Mouse (Mus musculus) E14TG2a.4 (cell line): ENCODE measurements at regions not wholly inside any gene's neighbourhood (a gene's known extent, or its start where the extent isn't known, plus 50 kb on each side); places are given as distances from the start of the nearest gene placed in this dataset.

ENCODE experiments used
- H3K27me3 ChIP-seq: 2 replicates; pipeline ENCODE4 v1.6.1; 2014; ENCODE audit warnings: low read length, control low read depth; ENCODE audit not compliant: insufficient read depth
- H3K36me3 ChIP-seq: 2 replicates; pipeline ENCODE4 v1.6.1; 2014; ENCODE audit warnings: low read length, control low read depth; ENCODE audit not compliant: insufficient read depth
- H3K4me1 ChIP-seq: replicated peaks from 2 replicates; pipeline ENCODE4 v1.6.1; 2014; ENCODE audit warnings: low read depth, low read length, control low read depth
- H3K4me3 ChIP-seq: replicated peaks from 2 replicates; pipeline ENCODE4 v1.5.1; 2014; ENCODE audit warnings: mild to moderate bottlenecking, low read length
- H3K9me3 ChIP-seq: 2 replicates; pipeline ENCODE4 v1.6.1; 2014; ENCODE audit warnings: low read length, control low read depth
- CTCF ChIP-seq: conservative IDR thresholded peaks from 2 replicates; pipeline ENCODE4 v1.5.1; 2014; ENCODE audit warnings: low read length
- NANOG ChIP-seq: IDR thresholded peaks from 2 replicates; pipeline ENCODE4 v1.6.1; 2014; ENCODE audit warnings: borderline replicate concordance, low read length, mixed read lengths
- POU5F1 ChIP-seq: IDR thresholded peaks from 2 replicates; pipeline ENCODE4 v1.6.1; 2014; ENCODE audit warnings: low read length, borderline replicate concordance

DNA sequence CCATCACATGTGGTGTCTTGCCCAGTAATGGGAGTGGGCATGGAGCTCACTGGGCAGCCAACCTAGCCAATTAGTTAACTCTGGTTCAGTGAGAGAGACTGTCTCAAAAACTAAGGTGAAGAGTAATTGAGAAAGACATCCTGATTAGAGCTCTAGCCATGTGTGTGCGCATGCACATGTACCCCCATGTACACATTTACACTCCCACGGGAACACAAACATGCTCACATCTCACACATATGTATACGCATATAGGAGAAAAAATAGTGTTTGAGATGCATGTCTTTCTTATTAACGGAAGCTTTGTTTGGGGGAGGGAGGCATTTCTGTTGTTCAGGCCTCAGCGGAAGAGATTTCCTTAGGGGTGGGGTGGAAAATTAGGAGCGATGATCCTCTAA is 99.4 kb downstream of the Rpap3 start:
- Histone ChIP-seq H3K9me3 (peaks cover 10% of the 10 kb centered on the region), H3K4me1 (peaks cover 31% of the 10 kb centered on the region), H3K4me3 (peak overlapping the region; percentile 46), H3K36me3 (no peaks in the 10 kb centered on the region), H3K27me3 (no peaks in the 10 kb centered on the region)
- TF ChIP-seq POU5F1 (no peak), NANOG (no peak), CTCF (no peak)

DNA sequence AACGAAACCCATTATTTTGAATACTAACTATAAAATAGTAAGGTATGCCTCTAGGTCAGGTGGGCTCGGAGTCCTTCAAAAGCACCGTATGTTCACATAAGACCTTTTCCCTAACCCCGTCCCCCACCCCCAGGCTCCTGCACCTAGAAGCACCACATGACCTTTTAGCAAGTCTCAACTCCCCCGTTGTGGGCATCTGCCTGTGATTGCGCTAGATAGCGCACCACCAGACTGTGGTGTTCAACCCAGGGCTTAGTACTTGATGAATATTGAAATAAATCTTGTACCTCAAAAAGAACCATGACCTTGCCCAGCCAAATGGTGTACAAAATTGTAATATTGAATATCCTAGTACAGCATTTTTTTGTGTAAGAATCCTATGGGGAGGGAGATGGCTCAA is 99.8 kb downstream of the Rpap3 start:
- H3K4me1 ChIP-seq, result peaks cover 31% of the 10 kb centered on the region
- no peaks in the 10 kb centered on the region for H3K36me3 ChIP-seq
- no peak overlapping the region for H3K4me3 ChIP-seq
- H3K27me3 ChIP-seq, result no peaks in the 10 kb centered on the region
- peaks cover 10% of the 10 kb centered on the region for H3K9me3 ChIP-seq
- TF ChIP-seq POU5F1 (no peak), NANOG (no peak), CTCF (no peak)

DNA sequence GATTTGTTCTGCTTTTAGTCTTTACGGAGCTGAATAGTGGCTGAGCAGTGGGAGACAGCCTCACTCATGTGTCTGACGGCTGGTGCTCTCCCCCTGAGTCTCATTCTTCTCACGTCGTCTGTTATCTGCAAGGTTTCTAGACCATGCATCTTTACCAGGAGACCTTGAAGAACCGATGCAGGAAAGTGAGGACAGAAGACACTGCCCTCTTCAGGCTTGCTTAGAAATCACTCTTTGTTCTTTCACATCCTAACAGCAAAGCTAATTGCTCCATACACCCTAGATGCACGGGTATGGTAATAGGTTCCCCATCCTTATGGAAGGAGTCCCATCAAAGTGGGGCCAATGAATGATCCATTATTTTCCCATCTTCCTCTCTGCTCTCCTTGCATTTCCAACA is 102.1 kb downstream of the Rpap3 start:
- peak; percentile 26; the same call in 1 of the 2 replicates for TF ChIP-seq CTCF
- no peak for TF ChIP-seq NANOG
- Histone ChIP-seq H3K27me3 (no peaks in the 10 kb centered on the region), H3K4me1 (peaks cover 39% of the 10 kb centered on the region), H3K36me3 (no peaks in the 10 kb centered on the region), H3K4me3 (no peak overlapping the region), H3K9me3 (no peaks in the 10 kb centered on the region)

DNA sequence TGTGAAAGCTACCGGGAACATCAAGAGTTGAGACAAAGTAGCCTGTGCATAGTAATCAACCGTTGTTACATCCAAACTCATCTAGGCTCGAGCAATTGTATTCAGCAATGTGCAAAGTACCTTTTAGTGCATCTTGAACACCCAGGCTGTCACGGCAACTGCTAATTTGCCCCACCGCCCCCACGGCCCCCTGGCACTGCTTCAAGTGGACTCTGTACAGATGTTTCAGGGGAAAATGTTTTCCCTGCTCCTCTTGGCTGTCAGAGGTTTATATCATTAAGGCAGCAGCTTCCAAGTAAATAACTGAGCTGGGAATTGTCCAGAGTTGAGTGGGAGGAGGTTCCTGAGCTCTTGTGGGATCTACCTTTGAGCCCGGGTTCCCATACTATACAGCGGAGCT is 107.4 kb downstream of the Rpap3 start:
- H3K27me3 ChIP-seq, result no peaks in the 10 kb centered on the region
- H3K4me3 ChIP-seq, result 0 out of 2 replicates have a peak overlapping the region, but pooled peaks have one; percentile 24
- no peak for TF ChIP-seq NANOG
- no peak for TF ChIP-seq CTCF
- TF ChIP-seq POU5F1, result no peak
- peaks cover 56% of the 10 kb centered on the region for H3K4me1 ChIP-seq
- no peaks in the 10 kb centered on the region for H3K36me3 ChIP-seq
- H3K9me3 ChIP-seq, result no peaks in the 10 kb centered on the region

GRCm38 (mm10) chr15:97596514-97597081 is 109.0 kb downstream of the Rpap3 start:
- H3K4me3 ChIP-seq, result 0 out of 2 replicates have a peak overlapping the region, but pooled peaks have one; percentile 20
- H3K4me1 ChIP-seq, result peaks cover 67% of the 10 kb centered on the region
- no peaks in the 10 kb centered on the region for H3K36me3 ChIP-seq
- TF ChIP-seq POU5F1, result no peak
- TF ChIP-seq CTCF, result no peak
- TF ChIP-seq NANOG, result no peak
- no peaks in the 10 kb centered on the region for H3K9me3 ChIP-seq
- H3K27me3 ChIP-seq, result no peaks in the 10 kb centered on the region

GRCm38 (mm10) chr15:97595284-97595796 is 110.3 kb downstream of the Rpap3 start:
- Histone ChIP-seq H3K27me3 (no peaks in the 10 kb centered on the region), H3K4me3 (peak overlapping the region; percentile 24), H3K9me3 (no peaks in the 10 kb centered on the region), H3K4me1 (peaks cover 80% of the 10 kb centered on the region), H3K36me3 (no peaks in the 10 kb centered on the region)
- no peak for TF ChIP-seq CTCF

- TF ChIP-seq POU5F1 (no peak), NANOG (peak; percentile 96)
- Histone ChIP-seq H3K9me3 (no peaks in the 10 kb centered on the region), H3K4me1 (peaks cover 90% of the 10 kb centered on the region), H3K27me3 (no peaks in the 10 kb centered on the region), H3K36me3 (no peaks in the 10 kb centered on the region), H3K4me3 (peak overlapping the region; percentile 21)
Measured at GRCm38 (mm10) chr15:97593781-97594600, 111.6 kb downstream of the Rpap3 start.

GRCm38 (mm10) chr15:97592786-97593185 is 112.8 kb downstream of the Rpap3 start:
- H3K4me1 ChIP-seq, result peaks cover 90% of the 10 kb centered on the region
- no peaks in the 10 kb centered on the region for H3K27me3 ChIP-seq
- no peaks in the 10 kb centered on the region for H3K9me3 ChIP-seq
- TF ChIP-seq NANOG (peak; percentile 42; the same call in 1 of the 2 replicates), POU5F1 (no peak)
- no peaks in the 10 kb centered on the region for H3K36me3 ChIP-seq
- peak overlapping the region; percentile 53 for H3K4me3 ChIP-seq
